Mouse (Mus musculus) CH12.LX (cell line): ENCODE measurements around the gene Krtap24-1. TPM values are rescaled to one million over a fixed set of nuclear protein-coding genes. Genes with fewer than 3 reads are reported as not detected.

Experiments used
- DNase-seq: peaks from one replicate; pipeline ENCODE4 v3.0.0-alpha.2; 2013; ENCODE audit errors: extremely low read depth
- H3K27ac ChIP-seq: 2 replicates; pipeline ENCODE4 v1.5.1; 2012; ENCODE audit warnings: low read depth, mild to moderate bottlenecking, control low read depth, moderate library complexity; ENCODE audit not compliant: insufficient read depth
- H3K27me3 ChIP-seq: replicated peaks from 2 replicates; pipeline ENCODE3; 2012; ENCODE audit warnings: inconsistent platforms
- H3K36me3 ChIP-seq, 2 experiments: replicated peaks in 1 of 2; 2 replicates each; pipeline versions ENCODE3 to v1.6.1; 2012; ENCODE audit warnings: inconsistent platforms in 1 of 2, low read length in 1 of 2, mild to moderate bottlenecking in 1 of 2, mixed read lengths in 1 of 2, moderate library complexity in 1 of 2; ENCODE audit not compliant: control insufficient read depth in 1 of 2, insufficient read depth in 1 of 2
- H3K4me1 ChIP-seq, 2 experiments: 2 replicates each; pipeline ENCODE4 v1.6.1; 2012; ENCODE audit warnings: inconsistent platforms in 1 of 2, moderate library complexity in 1 of 2; ENCODE audit not compliant: insufficient read depth in 2 of 2, control insufficient read depth in 1 of 2
- H3K4me2 ChIP-seq: 2 replicates; pipeline ENCODE4 v1.6.1; 2012; ENCODE audit warnings: low read depth, mild to moderate bottlenecking, control low read depth; ENCODE audit not compliant: poor library complexity, insufficient read depth, severe bottlenecking
- H3K4me3 ChIP-seq, 3 experiments: fragments of 150-350 bp in 1 of 3; sonication (generic) in 1 of 3; replicated peaks in 1 of 3; 2 replicates each; pipeline versions ENCODE3 to v1.5.1; 2011 to 2012; ENCODE audit warnings: low read depth in 2 of 3, low read length in 2 of 3, mild to moderate bottlenecking in 2 of 3, moderate library complexity in 2 of 3, control low read depth in 1 of 3, improper control_type of control experiment in 1 of 3, inconsistent platforms in 1 of 3, mixed read lengths in 1 of 3; ENCODE audit not compliant: poor library complexity in 1 of 3
- H3K79me2 ChIP-seq: replicated peaks from 2 replicates; pipeline ENCODE4 v1.6.1; 2012; ENCODE audit warnings: mild to moderate bottlenecking, moderate library complexity; ENCODE audit not compliant: control insufficient read depth, poor library complexity, insufficient read depth, severe bottlenecking; ENCODE audit errors: extremely low read depth
- H3K9ac ChIP-seq: 2 replicates; pipeline ENCODE4 v1.6.1; 2012; ENCODE audit warnings: low read depth, mild to moderate bottlenecking, control low read depth, moderate library complexity; ENCODE audit not compliant: insufficient read depth
- H3K9me3 ChIP-seq: replicated peaks from 2 replicates; pipeline ENCODE3; 2012; ENCODE audit warnings: low read length, inconsistent platforms, mixed read lengths
- BHLHE40 ChIP-seq: IDR thresholded peaks from 2 replicates; pipeline ENCODE4 v1.6.1; 2011; ENCODE audit warnings: mild to moderate bottlenecking, low read depth, low read length, improper control_type of control experiment
- E2F4 ChIP-seq: IDR thresholded peaks from 2 replicates; pipeline ENCODE4 v1.6.1; 2011; ENCODE audit warnings: low read depth, low read length, improper control_type of control experiment; ENCODE audit not compliant: insufficient replicate concordance
- ELF1 ChIP-seq: IDR thresholded peaks from 2 replicates; pipeline ENCODE4 v1.6.1; 2014; ENCODE audit warnings: low read depth, mild to moderate bottlenecking, inconsistent platforms, low read length, improper control_type of control experiment
- ETS1 ChIP-seq: conservative IDR thresholded peaks from 2 replicates; pipeline ENCODE4 v1.6.1; 2012; ENCODE audit warnings: low read depth, mild to moderate bottlenecking, inconsistent platforms, low read length, improper control_type of control experiment, moderate library complexity
- GABPA ChIP-seq: IDR thresholded peaks from 2 replicates; pipeline ENCODE4 v1.6.1; 2012; ENCODE audit warnings: low read depth, low read length, improper control_type of control experiment, inconsistent platforms; ENCODE audit not compliant: insufficient replicate concordance
- IRF4 ChIP-seq: IDR thresholded peaks from 2 replicates; pipeline ENCODE4 v1.6.1; 2014; ENCODE audit warnings: low read depth, mild to moderate bottlenecking, inconsistent platforms, low read length, improper control_type of control experiment
- JUND ChIP-seq: conservative IDR thresholded peaks from 2 replicates; pipeline ENCODE4 v1.6.1; 2011; ENCODE audit warnings: low read depth, low read length, improper control_type of control experiment
- KAT2A ChIP-seq: IDR thresholded peaks from 2 replicates; pipeline ENCODE4 v1.6.1; 2012; ENCODE audit warnings: low read length, improper control_type of control experiment, inconsistent platforms; ENCODE audit not compliant: insufficient replicate concordance
- MAX ChIP-seq: IDR thresholded peaks from 2 replicates; pipeline ENCODE4 v1.6.1; 2011; ENCODE audit warnings: low read length, improper control_type of control experiment
- MXI1 ChIP-seq: IDR thresholded peaks from 2 replicates; pipeline ENCODE4 v1.6.1; 2011; ENCODE audit warnings: mild to moderate bottlenecking, low read depth, low read length, improper control_type of control experiment
- NELFE ChIP-seq: IDR thresholded peaks from 2 replicates; pipeline ENCODE4 v1.6.1; 2011; ENCODE audit warnings: low read depth, low read length, improper control_type of control experiment
- NRF1 ChIP-seq: IDR thresholded peaks from 2 replicates; pipeline ENCODE4 v1.6.1; 2014; ENCODE audit warnings: low read depth, mild to moderate bottlenecking, inconsistent platforms, low read length, improper control_type of control experiment, moderate library complexity
- POLR2A ChIP-seq: IDR thresholded peaks from 2 replicates; pipeline ENCODE4 v1.6.1; 2011; ENCODE audit warnings: low read depth, mild to moderate bottlenecking, improper control_type of control experiment, low read length
- RCOR1 ChIP-seq: conservative IDR thresholded peaks from 2 replicates; pipeline ENCODE4 v1.6.1; 2012; ENCODE audit warnings: low read depth, mild to moderate bottlenecking, inconsistent platforms, low read length, improper control_type of control experiment
- TBP ChIP-seq: conservative IDR thresholded peaks from 2 replicates; pipeline ENCODE4 v1.6.1; 2011; ENCODE audit warnings: low read depth, low read length, improper control_type of control experiment
- UBTF ChIP-seq: IDR thresholded peaks from 2 replicates; pipeline ENCODE4 v1.6.1; 2012; ENCODE audit warnings: low read depth, mild to moderate bottlenecking, inconsistent platforms, low read length, improper control_type of control experiment, moderate library complexity
- USF1 ChIP-seq: IDR thresholded peaks from 2 replicates; pipeline ENCODE4 v1.6.1; 2014; ENCODE audit warnings: low read depth, mild to moderate bottlenecking, inconsistent platforms, low read length, improper control_type of control experiment
- USF2 ChIP-seq: conservative IDR thresholded peaks from 2 replicates; pipeline ENCODE4 v1.6.1; 2011; ENCODE audit warnings: low read depth, low read length, improper control_type of control experiment
- ZMIZ1 ChIP-seq: IDR thresholded peaks from 2 replicates; pipeline ENCODE4 v1.6.1; 2012; ENCODE audit warnings: low read depth, mild to moderate bottlenecking, inconsistent platforms, low read length, improper control_type of control experiment
- ZNF384 ChIP-seq: IDR thresholded peaks from 2 replicates; pipeline ENCODE4 v1.6.1; 2012; ENCODE audit warnings: low read depth, low read length, improper control_type of control experiment, inconsistent platforms
- dilution Hi-C: fragments of 300-500 bp; cut with MboI; formaldehyde crosslinking; loops from 2 replicates; pipeline ENCODE4 v1.14.3; 2020; ENCODE audit warnings: low sequenced_read_pairs; ENCODE audit not compliant: extremely low pct_unique_long_range_greater_than_20kb, extremely low pct_ligation_motif_present
- in situ Hi-C: fragments of 300-500 bp; cut with MboI; formaldehyde crosslinking; loops from 3 replicates; pipeline ENCODE4 v1.14.3; 2019; ENCODE audit warnings: low sequenced_read_pairs, low pct_ligation_motif_present, low pct_unique_long_range_greater_than_20kb, mixed read lengths
- polyA plus RNA-seq: library from polyadenylated mRNA; unstranded; fragments of >175 nt; gene quantifications from 2 replicates; pipeline ENCODE4 v1.2.1, GENCODE M21; 2012; ENCODE audit warnings: low read depth; ENCODE audit not compliant: insufficient read length
- total RNA-seq, 2 experiments: library from RNA; depleted of rRNA; stranded (reverse); fragments of 300-350 nt in 1 of 2; fragments of >200 nt in 1 of 2; gene quantifications; 2 replicates each; pipeline ENCODE4 v1.2.3; 2012 to 2014

Krtap24-1 gene
- total and polyA plus RNA-seq, 3 experiments = not detected

DNA sequence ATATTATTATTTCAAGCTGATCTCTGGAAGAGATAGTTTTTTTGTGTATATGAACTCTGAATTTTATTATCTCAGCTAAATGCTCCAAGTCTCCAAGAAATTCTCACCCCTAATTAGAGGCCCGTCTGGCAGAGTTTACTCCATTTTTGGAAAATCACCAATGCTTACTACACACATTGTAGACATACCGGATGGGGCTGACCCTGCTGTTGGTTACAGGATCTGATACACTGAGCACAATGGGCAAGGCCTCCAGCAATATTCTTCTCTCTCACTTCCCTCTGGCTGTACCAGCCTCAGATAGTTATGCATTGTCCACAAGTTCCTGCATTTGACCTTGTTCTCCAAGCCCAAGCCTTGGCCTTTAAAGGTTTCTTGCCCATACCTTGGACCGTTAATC lies 28.0 kb upstream of the Krtap24-1 start:
- in situ Hi-C loops = no loop called here
- TF ChIP-seq TBP = no peak
- no peak for TF ChIP-seq ETS1
- TF ChIP-seq UBTF = no peak
- TF ChIP-seq JUND = no peak
- TF ChIP-seq MXI1 = no peak
- no peak for TF ChIP-seq USF1
- no peak for TF ChIP-seq NRF1
- no peak for TF ChIP-seq NELFE
- TF ChIP-seq USF2 = no peak
- Histone ChIP-seq H3K4me1 (no peaks in the 10 kb centered on the region), H3K79me2 (no peaks in the 10 kb centered on the region), H3K36me3 (no peaks in the 10 kb centered on the region), H3K9me3 (peaks cover 58% of the 10 kb centered on the region), H3K4me3 (no peak overlapping the region), H3K27ac (no peak overlapping the region), H3K4me2 (no peak overlapping the region), H3K9ac (no peak overlapping the region), H3K27me3 (no peaks in the 10 kb centered on the region)
- DNase-seq = no peak
- dilution Hi-C loops = no loop called here

DNA sequence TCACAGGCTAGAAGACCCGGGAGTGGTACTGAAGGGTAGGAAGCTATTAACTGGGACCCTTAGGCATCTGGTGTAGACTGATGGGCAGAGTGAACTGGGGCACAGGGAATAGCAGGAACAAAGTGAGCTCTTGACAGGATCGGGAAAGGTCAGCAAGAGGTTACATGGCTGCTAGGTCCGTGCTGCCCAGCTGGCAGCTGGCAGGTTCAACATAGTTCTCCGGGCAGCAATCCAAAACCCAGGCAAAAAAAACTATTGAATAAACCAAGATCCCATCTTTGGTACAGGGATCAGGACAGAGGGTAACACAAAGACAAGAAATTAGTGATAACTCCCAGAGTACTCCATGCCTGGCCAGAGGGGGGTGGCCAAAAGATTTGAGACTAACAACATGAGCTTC lies 23.1 kb upstream of the Krtap24-1 start:
- H3K9me3 ChIP-seq = peaks cover 66% of the 10 kb centered on the region
- H3K4me1 ChIP-seq = no peaks in the 10 kb centered on the region
- in situ Hi-C loops (no loop called here), dilution Hi-C loops (no loop called here)
- H3K4me2 ChIP-seq = no peak overlapping the region
- TF ChIP-seq E2F4 (no peak), BHLHE40 (no peak), ELF1 (no peak), IRF4 (no peak), NRF1 (no peak), POLR2A (no peak), NELFE (no peak)
- no peak overlapping the region for H3K27ac ChIP-seq
- no peaks in the 10 kb centered on the region for H3K79me2 ChIP-seq
- H3K4me3 ChIP-seq = no peak overlapping the region
- no peak for DNase-seq
- H3K9ac ChIP-seq = no peak overlapping the region
- H3K36me3 ChIP-seq = no peaks in the 10 kb centered on the region
- no peaks in the 10 kb centered on the region for H3K27me3 ChIP-seq

DNA sequence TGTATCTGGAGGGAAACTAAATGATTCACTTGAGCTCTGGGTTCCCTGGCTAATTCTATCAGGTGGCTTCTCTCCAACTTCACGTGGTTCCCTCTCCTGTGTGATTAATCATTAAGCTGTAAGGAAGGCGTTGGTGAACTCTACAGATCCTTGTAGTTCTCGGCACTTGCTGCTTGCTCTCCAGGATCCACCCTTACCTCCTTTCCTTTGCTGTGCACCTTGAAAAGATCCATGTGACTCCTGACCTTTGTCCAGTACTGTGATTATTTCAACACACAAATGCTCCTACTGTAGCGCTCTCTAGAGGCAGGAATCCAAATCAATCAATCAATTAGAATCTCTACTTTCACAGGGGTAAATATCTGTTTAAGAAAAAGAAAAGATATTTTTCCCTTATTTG lies 19.4 kb upstream of the Krtap24-1 start:
- in situ Hi-C loops = no loop called here

More for the DNA sequence above, 19.4 kb upstream of the Krtap24-1 start:
- Histone ChIP-seq H3K9ac (no peak overlapping the region), H3K27ac (no peak overlapping the region), H3K79me2 (no peaks in the 10 kb centered on the region), H3K4me2 (no peak overlapping the region), H3K36me3 (no peaks in the 10 kb centered on the region), H3K4me3 (no peak overlapping the region), H3K9me3 (peaks cover 73% of the 10 kb centered on the region), H3K4me1 (no peaks in the 10 kb centered on the region), H3K27me3 (no peaks in the 10 kb centered on the region)
- no peak for TF ChIP-seq JUND
- no peak for TF ChIP-seq ZMIZ1
- TF ChIP-seq MAX = no peak
- TF ChIP-seq USF1 = no peak
- TF ChIP-seq MXI1 = no peak
- no peak for TF ChIP-seq GABPA
- no peak for TF ChIP-seq ZNF384
- no peak for TF ChIP-seq NRF1
- TF ChIP-seq POLR2A = no peak
- TF ChIP-seq RCOR1 = no peak
- TF ChIP-seq BHLHE40 = no peak
- no peak for TF ChIP-seq KAT2A
- dilution Hi-C loops = no loop called here
- DNase-seq = no peak
